Mouse (Mus musculus) left cerebral cortex, adult 8-10 months (tissue): ENCODE measurements around the gene Ethe1. TPM values are rescaled to one million over a fixed set of nuclear protein-coding genes. Genes with fewer than 3 reads are reported as not detected.

Experiments
- DNase-seq, 2 experiments: peaks; one replicate each; pipeline ENCODE4 v3.0.0; 2022; ENCODE audit warnings: low spot score in 2 of 2
- total RNA-seq, 4 experiments: library from RNA; stranded (reverse); gene quantifications; 2 replicates each; pipeline ENCODE4 v1.2.4; 2022

The Ethe1 gene
- total RNA-seq, 4 experiments from 2014 or later = 13.3 to 16.0 (median 15.1) TPM

DNA sequence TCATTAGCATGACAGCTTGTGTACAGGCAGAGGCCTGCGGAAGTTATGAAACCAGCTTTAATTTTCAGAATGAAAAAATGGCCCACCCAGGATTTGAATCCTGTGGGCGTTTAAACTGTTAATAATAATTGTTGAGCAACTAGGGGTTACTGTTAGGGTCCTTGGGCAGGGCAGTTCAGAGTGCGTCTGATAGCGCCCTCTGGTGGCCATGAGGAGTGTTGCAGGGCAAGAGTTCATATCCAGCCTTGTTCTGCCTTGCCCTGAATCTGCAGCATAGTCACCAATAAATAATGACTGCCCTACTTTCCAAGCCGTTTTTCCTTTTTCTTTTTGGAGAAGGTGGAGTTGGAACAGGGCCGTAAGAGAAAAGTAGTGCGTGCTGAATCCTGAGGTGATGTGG lies 66.3 kb downstream of the Ethe1 start:
- DNase-seq = no peak

Other genes starting within 250 kb of the Ethe1 start
- gene Lypd5, start 238.3 kb upstream of the Ethe1 start, total RNA-seq = not detected
- gene Kcnn4, start 217.3 kb upstream of the Ethe1 start, total RNA-seq = 1 to 10 TPM in 1 of 4 experiments, under 1 TPM in 3; 0.50 to 1.0 (median 0.53) TPM
- 10 to 100 TPM; 40.2 to 47.7 (median 43.4) TPM for gene Smg9, start 187.9 kb upstream of the Ethe1 start, total RNA-seq
- gene Irgc1, start 135.2 kb upstream of the Ethe1 start, total RNA-seq = under 1 TPM in 1 of 4 experiments, not detected in 3; 0.21 TPM
- 1 to 10 TPM in 2 of 4 experiments, under 1 TPM in 2; 0.72 to 4.6 (median 2.1) TPM for gene Plaur, start 125.1 kb upstream of the Ethe1 start, total RNA-seq
- 100 to 1,000 TPM; 215 to 253 (median 239) TPM for gene Cadm4, start 105.5 kb upstream of the Ethe1 start, total RNA-seq
- gene Zfp428, start 80.5 kb upstream of the Ethe1 start, total RNA-seq = 10 to 100 TPM; 42.8 to 45.4 (median 44.1) TPM
- gene AC161166.1, start 75.1 kb upstream of the Ethe1 start, total RNA-seq = not detected
- gene Irgq, start 56.9 kb upstream of the Ethe1 start, total RNA-seq = 10 to 100 TPM; 62.6 to 68.9 (median 66.6) TPM
- gene Pinlyp, start 41.4 kb upstream of the Ethe1 start, total RNA-seq = not detected
- 10 to 100 TPM; 37.2 to 39.8 (median 38.5) TPM for gene Xrcc1, start 41.3 kb upstream of the Ethe1 start, total RNA-seq
- gene Zfp575, start 98 bp downstream of the Ethe1 start, total RNA-seq = 1 to 10 TPM; 5.3 to 6.9 (median 5.7) TPM
- under 1 TPM in 3 of 4 experiments, not detected in 1; 0.13 to 0.39 (median 0.27) TPM for gene Phldb3, start 23.2 kb downstream of the Ethe1 start, total RNA-seq
- gene Lypd3, start 49.0 kb downstream of the Ethe1 start, total RNA-seq = 1 to 10 TPM in 1 of 4 experiments, under 1 TPM in 3; 0.44 to 1.3 (median 0.63) TPM
- not detected for gene Tex101, start 89.1 kb downstream of the Ethe1 start, total RNA-seq
- not detected for gene BC049730, start 121.7 kb downstream of the Ethe1 start, total RNA-seq
- not detected for gene Gm4763, start 139.4 kb downstream of the Ethe1 start, total RNA-seq
- not detected for gene Cd177, start 172.8 kb downstream of the Ethe1 start, total RNA-seq
- not detected for gene Ceacam10, start 189.7 kb downstream of the Ethe1 start, total RNA-seq